Mouse (Mus musculus) limb, embryonic 13.5 days (tissue): ENCODE data around the gene Smim27. TPM values are rescaled to one million over a fixed set of nuclear protein-coding genes. Genes with fewer than 3 reads are reported as not detected.
"Not testable (repeated sequence)": the region's sequence is repeated elsewhere in the genome, so short reads cannot be mapped to it uniquely, and the experiment has no call there.

Experiments used
- ATAC-seq: fragments of 200-750 bp; cut with Nextera tagmentation; 2 replicates; pipeline ENCODE4 v1.8.0; 2017; ENCODE audit warnings: low read depth, moderate number of reproducible peaks, moderate TSS enrichment; ENCODE audit not compliant: low FRiP score
- H3K27ac ChIP-seq: fragments of 300-500 bp; sonication (generic); 2 replicates; pipeline ENCODE4 v1.5.1; 2015; ENCODE audit warnings: inconsistent platforms, mild to moderate bottlenecking, moderate library complexity
- H3K27me3 ChIP-seq: fragments of 300-500 bp; sonication (generic); 2 replicates; pipeline ENCODE4 v1.6.1; 2015; ENCODE audit warnings: mild to moderate bottlenecking, inconsistent platforms
- H3K36me3 ChIP-seq: fragments of 300-500 bp; sonication (generic); 2 replicates; pipeline ENCODE4 v1.6.1; 2015; ENCODE audit warnings: inconsistent platforms, mild to moderate bottlenecking, moderate library complexity
- H3K4me1 ChIP-seq: fragments of 300-500 bp; sonication (generic); 2 replicates; pipeline ENCODE4 v1.6.1; 2015; ENCODE audit warnings: inconsistent platforms
- H3K4me2 ChIP-seq: fragments of 300-500 bp; sonication (generic); replicated peaks from 2 replicates; pipeline ENCODE4 v1.6.1; 2015; ENCODE audit warnings: inconsistent platforms, mild to moderate bottlenecking, moderate library complexity
- H3K4me3 ChIP-seq: fragments of 300-500 bp; sonication (generic); 2 replicates; pipeline ENCODE4 v1.5.1; 2015; ENCODE audit warnings: moderate library complexity, mild to moderate bottlenecking, inconsistent platforms
- H3K9ac ChIP-seq: fragments of 300-500 bp; sonication (generic); 2 replicates; pipeline ENCODE4 v1.6.1; 2015; ENCODE audit warnings: mild to moderate bottlenecking, inconsistent platforms
- H3K9me3 ChIP-seq: fragments of 300-500 bp; sonication (generic); 2 replicates; pipeline ENCODE4 v1.6.1; 2016; ENCODE audit warnings: inconsistent platforms
- WGBS: fragments of 180-500 bp; shearing (Covaris S2); methylation state at CpG from one replicate; pipeline ENCODE4 v1.1.7; 2015; 5-methylcytosine and 5-hydroxymethylcytosine counted together
- polyA plus RNA-seq: library from polyadenylated mRNA; unstranded; fragments of >200 nt; fragmentation: Nextera tagmentation; extraction: Ambion mirVana; gene quantifications from 2 replicates; pipeline ENCODE4 v1.2.1, GENCODE M21; 2015

The Smim27 gene
- polyA plus RNA-seq, 1 experiment from 2014 or later: 33.6 TPM

DNA sequence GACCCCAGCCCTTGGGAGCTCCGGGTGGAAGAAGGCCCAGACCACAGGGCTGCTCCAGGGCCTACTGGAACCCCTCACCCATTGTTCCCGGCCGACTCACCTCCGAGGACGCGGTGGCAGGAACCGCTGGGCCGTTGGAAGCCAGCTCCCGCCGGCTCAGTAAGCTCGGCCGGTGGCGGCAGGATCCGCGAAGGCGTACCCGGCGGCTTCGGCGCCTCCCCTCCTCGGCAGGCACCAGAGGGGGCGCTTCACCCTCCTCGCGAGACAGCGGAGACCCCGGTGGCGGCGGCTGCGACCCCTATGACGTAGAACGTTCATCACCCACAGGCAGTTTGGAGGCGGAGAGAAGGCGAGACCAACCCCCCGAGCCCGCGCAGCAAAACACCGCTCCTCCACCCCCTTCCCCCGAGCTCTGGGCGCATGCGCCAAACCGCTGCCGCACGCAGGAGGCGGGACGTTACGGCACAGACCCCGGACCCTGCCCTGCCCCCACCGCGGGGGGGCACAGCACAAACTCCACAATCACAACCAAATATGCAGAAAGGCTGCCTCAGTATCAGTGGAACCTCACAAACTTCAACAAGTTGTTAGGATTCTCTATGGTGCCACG lies 1.1 kb upstream of the Smim27 start:
- WGBS: under 1% methylated on average over 49 of the region's 50 CpGs
- no peaks in the 10 kb centered on the region for H3K27me3 ChIP-seq
- H3K27ac ChIP-seq: peak overlapping the region; percentile 98
- H3K36me3 ChIP-seq: peaks cover 46% of the 10 kb centered on the region
- H3K9ac ChIP-seq: peak overlapping the region; percentile 95
- peak overlapping the region; percentile 89 for H3K4me3 ChIP-seq
- no peaks in the 10 kb centered on the region for H3K9me3 ChIP-seq
- H3K4me1 ChIP-seq: peaks cover 24% of the 10 kb centered on the region
- ATAC-seq: peak; percentile 79
- H3K4me2 ChIP-seq: peak overlapping the region; percentile 95

DNA sequence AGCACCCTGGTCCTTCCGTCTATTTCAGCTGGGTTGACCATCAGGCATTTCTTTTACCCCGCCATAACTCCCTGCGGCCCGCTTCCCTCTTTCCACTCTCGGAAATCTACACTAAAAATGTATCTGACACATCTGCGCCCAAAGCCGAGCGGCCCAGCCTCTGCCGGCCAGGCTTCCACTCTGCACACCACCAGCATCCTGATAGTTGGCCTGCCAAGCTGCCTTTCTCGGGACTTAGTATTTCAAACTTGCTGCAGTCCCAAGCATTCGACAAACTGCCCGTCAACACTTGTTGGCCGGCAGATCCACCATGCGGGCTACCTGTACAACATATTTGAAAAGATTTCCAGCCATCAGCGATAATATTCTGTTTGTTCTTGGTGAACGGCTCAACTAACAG lies 544 bp upstream of the Smim27 start:
- ATAC-seq: peak; percentile 1
- WGBS: under 1% methylated on average over 16 of the region's 16 CpGs
- Histone ChIP-seq H3K4me3 (peak overlapping the region; percentile 89), H3K27me3 (no peaks in the 10 kb centered on the region), H3K27ac (peak overlapping the region; percentile 98), H3K9me3 (no peaks in the 10 kb centered on the region), H3K4me1 (peaks cover 24% of the 10 kb centered on the region), H3K36me3 (peaks cover 47% of the 10 kb centered on the region), H3K9ac (peak overlapping the region; percentile 95), H3K4me2 (peak overlapping the region; percentile 95)

DNA sequence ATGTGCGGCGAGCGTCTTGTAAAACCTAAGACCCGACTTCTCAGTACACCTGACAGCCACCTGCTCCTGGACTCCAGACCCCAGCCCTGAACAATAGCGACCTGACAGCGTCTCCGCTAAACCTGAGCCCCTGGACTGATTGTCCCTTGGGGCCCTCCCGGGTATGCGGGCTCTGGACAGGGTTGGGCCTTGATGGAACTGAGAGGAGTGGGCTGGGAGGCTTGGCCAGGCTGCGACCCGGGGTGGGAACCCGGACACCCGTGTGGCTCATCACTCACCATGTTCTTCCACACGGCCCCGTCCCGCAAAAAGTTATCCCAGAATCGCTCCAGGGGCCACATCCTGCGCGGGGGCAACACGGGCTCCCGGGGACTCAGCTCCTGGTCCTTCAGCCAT lies 9.5 kb downstream of the Smim27 start:
- H3K27me3 ChIP-seq: no peaks in the 10 kb centered on the region
- peak overlapping the region; percentile 96 for H3K4me2 ChIP-seq
- peak; percentile 73 for ATAC-seq
- peaks cover 25% of the 10 kb centered on the region for H3K36me3 ChIP-seq
- under 1% methylated on average over 21 of the region's 21 CpGs for WGBS
- H3K9ac ChIP-seq: peak overlapping the region; percentile 94
- H3K4me3 ChIP-seq: peak overlapping the region; percentile 93
- H3K4me1 ChIP-seq: peaks cover 12% of the 10 kb centered on the region
- H3K9me3 ChIP-seq: no peaks in the 10 kb centered on the region
- H3K27ac ChIP-seq: peak overlapping the region; percentile 48; the same call in 1 of the 2 replicates

DNA sequence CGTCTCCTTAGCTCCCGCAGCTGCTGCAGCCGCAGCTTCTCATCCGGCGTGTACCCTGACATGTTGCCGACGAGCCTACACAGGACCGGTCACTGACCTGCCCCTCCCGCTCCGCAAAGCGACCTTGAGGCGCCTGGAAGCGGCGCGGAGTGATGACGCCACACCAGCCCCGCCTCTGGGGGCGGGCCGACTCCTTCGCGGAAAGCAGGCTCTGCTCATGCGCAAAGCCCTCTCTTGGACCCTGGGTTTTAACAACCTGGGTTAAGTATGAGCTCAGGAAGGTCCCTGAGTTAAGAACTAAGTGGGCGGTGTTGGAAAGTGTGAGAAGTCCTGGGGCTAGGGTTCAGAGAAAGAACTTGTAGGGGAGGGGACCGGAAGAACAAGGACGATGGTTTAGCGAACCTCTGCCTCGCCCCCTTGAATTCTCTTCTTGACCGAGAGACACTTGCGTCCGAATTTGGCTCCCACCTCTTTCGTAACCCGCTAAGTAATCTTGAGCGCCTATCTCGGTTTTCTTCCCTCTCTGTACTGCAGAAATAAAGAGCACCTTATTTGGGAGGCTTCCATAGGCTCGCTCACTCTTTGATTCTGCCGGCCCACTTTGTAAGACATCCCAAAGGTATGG lies 10.0 kb downstream of the Smim27 start, which contains the start of gene Ndufb6:
Gene Ndufb6, minus strand, starts transcription at position 146 of the 625 bp plus-strand sequence.
- Histone ChIP-seq H3K27ac (peak within 1 kb of the TSS; percentile 87), H3K4me1 (peaks cover 12% of the 10 kb centered on the region), H3K27me3 (no peaks in the 10 kb centered on the region), H3K4me2 (peak within 1 kb of the TSS; percentile 96), H3K9ac (peak within 1 kb of the TSS; percentile 94), H3K36me3 (peaks cover 23% of the 10 kb centered on the region), H3K4me3 (peak within 1 kb of the TSS; percentile 93), H3K9me3 (no peaks in the 10 kb centered on the region)
- WGBS: under 1% methylated on average over 36 of the region's 36 CpGs
- peak; percentile 96 for ATAC-seq

DNA sequence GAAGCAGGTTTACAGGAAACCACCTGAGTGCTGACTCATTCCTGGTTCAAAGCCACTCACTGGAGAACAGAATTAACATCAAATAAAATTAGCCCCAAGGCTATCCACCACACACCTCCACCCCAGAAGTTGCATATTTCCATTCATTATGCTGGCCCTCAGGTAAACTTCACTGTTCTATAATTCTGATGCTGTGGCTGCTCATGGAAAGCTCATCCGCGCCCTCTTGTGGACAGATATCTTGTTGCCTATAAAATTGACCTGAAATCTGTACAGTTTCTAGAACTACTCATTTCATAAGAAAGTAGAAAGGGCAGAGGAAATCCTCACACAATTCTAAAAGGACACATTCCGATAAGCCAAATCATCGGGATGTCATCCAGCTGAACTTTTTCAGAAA lies 16.2 kb downstream of the Smim27 start:
- H3K27ac ChIP-seq: no peak overlapping the region
- H3K9ac ChIP-seq: no peak overlapping the region
- H3K36me3 ChIP-seq: no peaks in the 10 kb centered on the region
- H3K4me1 ChIP-seq: no peaks in the 10 kb centered on the region
- no peaks in the 10 kb centered on the region for H3K9me3 ChIP-seq
- ATAC-seq: no peak
- no peak overlapping the region for H3K4me2 ChIP-seq
- H3K4me3 ChIP-seq: no peak overlapping the region
- no peaks in the 10 kb centered on the region for H3K27me3 ChIP-seq
- 22% methylated on average over 4 of the region's 4 CpGs for WGBS

DNA sequence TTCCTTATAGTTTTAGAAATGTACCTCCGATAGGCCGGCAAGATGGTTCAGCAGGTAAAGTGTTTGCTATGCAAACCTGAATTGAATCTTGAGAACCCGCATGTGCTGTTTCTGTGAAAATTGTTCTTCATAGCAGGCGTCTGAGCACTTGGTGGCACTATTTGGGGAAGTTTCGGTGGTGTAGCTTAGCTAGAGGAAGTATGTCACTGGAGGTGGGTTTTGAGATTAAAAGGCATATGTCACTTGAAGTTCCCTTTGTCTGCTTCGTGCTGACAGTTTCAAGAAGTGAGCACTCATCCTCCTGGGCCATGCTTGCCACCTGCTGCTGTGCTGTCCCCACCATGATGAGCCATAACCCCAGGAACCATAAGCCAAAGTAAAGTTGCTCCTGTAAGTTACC lies 18.0 kb downstream of the Smim27 start:
- WGBS: 78% methylated on average over 6 of the region's 6 CpGs

DNA sequence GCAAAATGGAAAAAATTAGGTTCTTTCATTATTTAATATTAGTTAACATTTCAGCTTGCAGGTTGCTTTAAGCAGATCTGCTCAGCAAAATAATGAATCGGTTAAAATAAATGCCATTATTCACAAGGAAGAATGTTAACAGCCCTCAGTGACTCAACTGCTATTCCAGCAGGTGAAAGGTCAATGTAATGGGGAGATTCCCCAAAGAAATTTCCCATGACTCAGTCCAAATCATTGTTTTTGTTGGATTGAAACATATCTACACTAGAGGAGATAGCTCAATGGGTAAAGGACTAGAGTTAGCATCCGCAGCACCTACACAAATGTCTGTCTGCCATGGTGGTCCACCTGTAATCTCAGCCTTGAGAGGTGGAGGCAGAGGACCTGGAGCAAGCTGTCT lies 19.7 kb downstream of the Smim27 start:
- Histone ChIP-seq H3K4me3 (no peak overlapping the region), H3K4me2 (no peak overlapping the region), H3K9ac (no peak overlapping the region), H3K27ac (no peak overlapping the region), H3K27me3 (no peaks in the 10 kb centered on the region), H3K4me1 (no peaks in the 10 kb centered on the region), H3K36me3 (no peaks in the 10 kb centered on the region), H3K9me3 (no peaks in the 10 kb centered on the region)
- 76% methylated on average over 2 of the region's 2 CpGs for WGBS
- no peak for ATAC-seq

More for the DNA sequence above, 18.0 kb downstream of the Smim27 start:
- H3K36me3 ChIP-seq: no peaks in the 10 kb centered on the region
- H3K27me3 ChIP-seq: no peaks in the 10 kb centered on the region
- H3K4me2 ChIP-seq: no peak overlapping the region
- no peak overlapping the region for H3K9ac ChIP-seq
- H3K27ac ChIP-seq: no peak overlapping the region
- no peaks in the 10 kb centered on the region for H3K9me3 ChIP-seq
- no peak for ATAC-seq
- H3K4me3 ChIP-seq: no peak overlapping the region
- H3K4me1 ChIP-seq: no peaks in the 10 kb centered on the region

DNA sequence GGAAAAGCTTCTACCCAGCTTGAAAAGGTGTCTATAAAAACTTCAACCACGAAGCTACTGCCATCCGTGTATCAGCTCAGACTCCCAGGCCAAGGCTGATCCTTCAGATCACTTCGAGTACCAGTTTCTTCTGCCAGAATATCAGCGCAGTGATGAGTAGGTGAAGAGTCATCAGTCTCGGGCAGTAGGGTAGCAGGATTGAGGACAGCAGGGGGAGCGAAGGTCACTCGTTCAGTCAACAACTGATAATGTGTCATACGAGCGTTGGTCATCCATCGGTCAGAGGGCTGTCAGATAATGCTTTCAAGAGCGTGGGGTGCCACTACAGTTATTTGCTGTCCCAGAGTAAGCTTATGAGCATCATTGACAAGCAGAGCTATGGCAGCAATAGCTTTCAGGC lies 22.1 kb downstream of the Smim27 start:
- H3K9ac ChIP-seq, ATAC-seq, H3K36me3 ChIP-seq, H3K4me2 ChIP-seq, H3K27me3 ChIP-seq, H3K4me1 ChIP-seq, H3K9me3 ChIP-seq, H3K27ac ChIP-seq, H3K4me3 ChIP-seq: not testable (repeated sequence)
- 89% methylated on average over 11 of the region's 11 CpGs for WGBS

DNA sequence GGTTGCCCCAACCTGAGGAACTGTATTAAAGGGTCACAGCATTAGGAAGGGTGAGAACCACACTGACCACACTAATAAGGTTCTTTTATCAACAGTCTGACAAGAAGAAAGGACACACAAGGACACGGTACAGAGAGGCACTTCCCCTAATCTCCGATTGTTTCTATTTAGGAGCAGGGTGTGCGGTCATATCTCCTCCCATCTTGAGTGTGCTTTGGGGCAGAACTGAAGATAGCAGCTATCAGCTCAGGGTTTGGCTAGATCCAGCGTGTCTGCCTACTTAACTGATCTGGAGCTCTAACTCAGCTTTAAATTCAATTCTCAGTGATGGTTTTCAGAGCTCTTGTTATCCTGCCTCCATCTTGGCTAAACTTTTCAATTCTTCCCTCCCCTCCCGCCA lies 29.8 kb downstream of the Smim27 start:
- no peak overlapping the region for H3K4me3 ChIP-seq
- H3K9me3 ChIP-seq: no peaks in the 10 kb centered on the region
- H3K27me3 ChIP-seq: peaks cover 3% of the 10 kb centered on the region; the same call in 1 of the 2 replicates
- H3K36me3 ChIP-seq: no peaks in the 10 kb centered on the region
- H3K4me1 ChIP-seq: no peaks in the 10 kb centered on the region
- no peak overlapping the region for H3K27ac ChIP-seq
- no peak for ATAC-seq
- H3K9ac ChIP-seq: no peak overlapping the region
- H3K4me2 ChIP-seq: no peak overlapping the region
- 76% methylated on average over 5 of the region's 5 CpGs for WGBS

DNA sequence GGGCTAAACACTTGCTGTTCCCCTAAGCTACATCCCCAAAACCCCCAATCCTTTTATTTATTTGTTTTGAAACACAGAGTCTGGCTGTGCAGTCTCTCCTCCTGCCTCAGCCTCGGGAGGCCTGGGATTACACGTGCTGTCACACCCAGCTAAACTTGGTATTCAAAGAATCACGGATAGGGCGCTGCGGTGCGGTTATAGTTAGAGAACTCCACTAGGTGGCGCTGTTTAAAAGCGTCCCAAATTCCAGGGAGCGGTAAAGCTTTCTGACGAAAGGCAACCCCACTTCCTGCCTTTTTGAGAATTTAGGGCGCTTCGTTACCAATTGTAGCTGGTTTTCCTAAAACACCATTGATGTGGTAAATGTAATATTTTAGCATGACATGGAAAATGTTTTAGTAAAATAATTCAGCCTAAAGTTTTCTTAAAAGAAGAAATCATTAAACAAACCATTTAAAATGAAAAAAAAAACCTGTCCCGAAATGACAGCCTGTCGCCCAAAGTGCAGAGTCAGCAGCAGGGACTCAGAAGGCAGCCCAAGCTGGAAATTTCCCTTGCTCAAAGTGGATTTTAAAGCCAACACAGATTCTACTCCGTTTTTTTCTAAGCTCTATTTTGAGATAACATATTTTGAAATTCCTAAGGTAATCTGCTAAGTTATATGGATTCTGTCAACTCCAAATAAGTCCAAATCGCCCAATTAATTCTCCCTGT lies 31.9 kb downstream of the Smim27 start:
- no peaks in the 10 kb centered on the region for H3K9me3 ChIP-seq
- no peak overlapping the region for H3K27ac ChIP-seq
- peak overlapping the region; percentile 47 for H3K4me2 ChIP-seq
- H3K4me3 ChIP-seq: peak overlapping the region; percentile 14; the same call in 1 of the 2 replicates
- H3K9ac ChIP-seq: no peak overlapping the region
- WGBS: 10% methylated on average over 16 of the region's 16 CpGs
- peak; percentile 81; the same call in 1 of the 2 replicates for ATAC-seq
- peaks cover 3% of the 10 kb centered on the region; the same call in 1 of the 2 replicates for H3K27me3 ChIP-seq
- H3K36me3 ChIP-seq: no peaks in the 10 kb centered on the region
- no peaks in the 10 kb centered on the region for H3K4me1 ChIP-seq

DNA sequence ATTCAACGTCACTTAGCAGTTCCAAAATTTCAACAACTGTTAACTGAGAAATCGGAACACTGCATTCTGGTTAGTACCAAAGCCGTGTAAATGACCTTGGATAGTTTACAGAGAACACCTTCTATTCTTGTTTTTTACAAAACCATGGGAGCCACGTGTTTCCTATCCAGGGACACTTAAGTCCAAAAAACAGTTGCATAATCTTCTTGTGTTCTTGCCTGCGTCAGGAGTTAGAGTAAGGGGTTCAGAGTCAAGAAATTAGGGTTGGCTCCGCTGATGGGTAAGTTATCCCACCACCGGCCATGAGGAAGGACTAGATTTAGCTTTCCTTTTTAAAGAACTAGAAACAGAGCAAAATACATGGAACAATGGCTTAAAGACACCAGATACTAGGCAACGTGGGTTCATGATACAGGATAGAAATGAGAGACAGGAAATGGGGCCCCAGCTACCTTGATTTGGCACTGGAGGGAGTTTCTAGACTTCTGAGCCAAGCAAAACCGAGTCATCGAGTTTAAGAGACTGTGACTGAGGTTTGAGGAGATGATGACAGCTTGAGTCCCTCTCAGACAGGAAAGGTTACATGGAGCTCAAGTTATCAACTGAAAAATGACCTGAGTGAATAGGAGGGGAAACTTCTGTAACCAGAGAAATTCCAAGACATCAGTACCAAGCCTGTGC lies 33.2 kb downstream of the Smim27 start:
- H3K9ac ChIP-seq: no peak overlapping the region
- no peaks in the 10 kb centered on the region for H3K4me1 ChIP-seq
- 75% methylated on average over 10 of the region's 10 CpGs for WGBS
- no peaks in the 10 kb centered on the region for H3K36me3 ChIP-seq
- H3K27ac ChIP-seq: no peak overlapping the region
- H3K27me3 ChIP-seq: peaks cover 3% of the 10 kb centered on the region; the same call in 1 of the 2 replicates
- no peak for ATAC-seq
- H3K4me2 ChIP-seq: no peak overlapping the region
- H3K9me3 ChIP-seq: no peaks in the 10 kb centered on the region
- H3K4me3 ChIP-seq: no peak overlapping the region

DNA sequence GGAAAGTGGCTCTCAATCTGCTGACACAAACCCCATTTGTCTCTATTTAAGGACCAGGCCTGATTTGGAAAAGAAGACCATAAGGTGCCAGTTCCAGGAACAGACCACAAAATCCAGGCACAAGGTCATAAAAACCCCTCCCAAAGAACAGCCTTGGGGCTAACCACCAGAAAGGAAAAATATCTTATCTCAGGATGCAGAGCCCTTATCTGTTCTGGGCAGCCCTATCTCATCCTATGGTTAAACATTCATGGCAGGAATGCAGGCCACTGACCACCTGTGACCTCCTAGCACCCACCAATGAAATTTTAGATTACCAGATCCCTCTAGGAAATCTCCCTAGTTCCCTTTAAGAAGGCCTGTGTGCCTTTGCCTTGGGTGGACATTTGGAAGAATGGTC lies 40.3 kb downstream of the Smim27 start:
- Histone ChIP-seq H3K9me3 (no peaks in the 10 kb centered on the region), H3K4me2 (no peak overlapping the region), H3K9ac (no peak overlapping the region), H3K27ac (no peak overlapping the region), H3K27me3 (no peaks in the 10 kb centered on the region), H3K4me3 (no peak overlapping the region), H3K36me3 (no peaks in the 10 kb centered on the region), H3K4me1 (no peaks in the 10 kb centered on the region)
- ATAC-seq: no peak
